Mouse (Mus musculus): ENCODE results near the gene 1700025C18Rik. TPM values are rescaled to one million over a fixed set of nuclear protein-coding genes. Genes with fewer than 3 reads are reported as not detected.

The 1700025C18Rik gene
- total RNA-seq (2017): not detected in 2 replicates

GRCm38 (mm10) chr2:165090650-165091049 is at the start of gene 1700025C18Rik:
1700025C18Rik (minus strand) TSS chr2:165090750.
- no peak for ATAC-seq (replicated peaks; ENCODE audit: low read depth, poor library complexity, severe bottlenecking)

GRCm38 (mm10) chr2:165136049-165136448 is 45.5 kb upstream of the 1700025C18Rik start:
- ATAC-seq (replicated peaks; ENCODE audit: low read depth, poor library complexity, severe bottlenecking): peak; percentile 23; the same call in 1 of the 2 replicates

- peak; percentile 86 for ATAC-seq (replicated peaks; ENCODE audit: low read depth, poor library complexity, severe bottlenecking)
Measured at GRCm38 (mm10) chr2:165133566-165133965, 43.0 kb upstream of the 1700025C18Rik start.

- ATAC-seq (replicated peaks; ENCODE audit: low read depth, poor library complexity, severe bottlenecking): no peak
Measured at GRCm38 (mm10) chr2:165131428-165131827, 40.9 kb upstream of the 1700025C18Rik start.

- ATAC-seq (replicated peaks; ENCODE audit: low read depth, poor library complexity, severe bottlenecking): no peak
Measured at GRCm38 (mm10) chr2:165129189-165129588, 38.6 kb upstream of the 1700025C18Rik start.

- no peak for ATAC-seq (replicated peaks; ENCODE audit: low read depth, poor library complexity, severe bottlenecking)
Measured at GRCm38 (mm10) chr2:165126896-165127562, 36.5 kb upstream of the 1700025C18Rik start.

- no peak for ATAC-seq (replicated peaks; ENCODE audit: low read depth, poor library complexity, severe bottlenecking)
Measured at GRCm38 (mm10) chr2:165121206-165121840, 30.8 kb upstream of the 1700025C18Rik start.

GRCm38 (mm10) chr2:165120765-165121164 is 30.2 kb upstream of the 1700025C18Rik start:
- ATAC-seq (replicated peaks; ENCODE audit: low read depth, poor library complexity, severe bottlenecking): no peak

- ATAC-seq (replicated peaks; ENCODE audit: low read depth, poor library complexity, severe bottlenecking): peak; percentile 59
Measured at GRCm38 (mm10) chr2:165113733-165114132, 23.2 kb upstream of the 1700025C18Rik start.

GRCm38 (mm10) chr2:165112149-165112548 is 21.6 kb upstream of the 1700025C18Rik start:
- ATAC-seq (replicated peaks; ENCODE audit: low read depth, poor library complexity, severe bottlenecking): peak; percentile 91

- ATAC-seq (replicated peaks; ENCODE audit: low read depth, poor library complexity, severe bottlenecking): no peak
Measured at GRCm38 (mm10) chr2:165106585-165106984, 16.0 kb upstream of the 1700025C18Rik start.

- no peak for ATAC-seq (replicated peaks; ENCODE audit: low read depth, poor library complexity, severe bottlenecking)
Measured at GRCm38 (mm10) chr2:165105513-165106079, 15.0 kb upstream of the 1700025C18Rik start.

- ATAC-seq (replicated peaks; ENCODE audit: low read depth, poor library complexity, severe bottlenecking): peak; percentile 86
Measured at GRCm38 (mm10) chr2:165102920-165103319, 12.4 kb upstream of the 1700025C18Rik start.

- no peak for ATAC-seq (replicated peaks; ENCODE audit: low read depth, poor library complexity, severe bottlenecking)
Measured at GRCm38 (mm10) chr2:165100749-165101148, 10.2 kb upstream of the 1700025C18Rik start.

GRCm38 (mm10) chr2:165098861-165099260 is 8.3 kb upstream of the 1700025C18Rik start:
- ATAC-seq (replicated peaks; ENCODE audit: low read depth, poor library complexity, severe bottlenecking): no peak

GRCm38 (mm10) chr2:165096367-165096766 is 5.8 kb upstream of the 1700025C18Rik start:
- no peak for ATAC-seq (replicated peaks; ENCODE audit: low read depth, poor library complexity, severe bottlenecking)

GRCm38 (mm10) chr2:165092393-165092792 is 1.8 kb upstream of the 1700025C18Rik start:
- no peak for ATAC-seq (replicated peaks; ENCODE audit: low read depth, poor library complexity, severe bottlenecking)

- ATAC-seq (replicated peaks; ENCODE audit: low read depth, poor library complexity, severe bottlenecking): no peak
Measured at GRCm38 (mm10) chr2:165091433-165091965, 949 bp upstream of the 1700025C18Rik start.

- ATAC-seq (replicated peaks; ENCODE audit: low read depth, poor library complexity, severe bottlenecking): no peak
Measured at GRCm38 (mm10) chr2:165089470-165089869, 1.1 kb downstream of the 1700025C18Rik start.

- no peak for ATAC-seq (replicated peaks; ENCODE audit: low read depth, poor library complexity, severe bottlenecking)
Measured at GRCm38 (mm10) chr2:165086634-165087033, 3.9 kb downstream of the 1700025C18Rik start.

- ATAC-seq (replicated peaks; ENCODE audit: low read depth, poor library complexity, severe bottlenecking): no peak
Measured at GRCm38 (mm10) chr2:165081257-165081656, 9.3 kb downstream of the 1700025C18Rik start.

Measured in common myeloid progenitor, adult 5-6 weeks (primary cell).